Mouse (Mus musculus) G1E (cell line): ENCODE measurements around the gene Smyd5. TPM values are rescaled to one million over a fixed set of nuclear protein-coding genes. Genes with fewer than 3 reads are reported as not detected.

Experiments used
- ATAC-seq: 2 replicates; pipeline ENCODE4 v1.8.0; 2016; ENCODE audit warnings: mild to moderate bottlenecking; ENCODE audit not compliant: insufficient number of reproducible peaks, poor library complexity, low FRiP score, severe bottlenecking; ENCODE audit errors: extremely low read depth
- DNase-seq: peaks from one replicate; pipeline ENCODE4 v3.0.0; 2012; ENCODE audit warnings: low spot score
- H3K27me3 ChIP-seq: 2 replicates; pipeline ENCODE4 v1.6.1; 2012; ENCODE audit warnings: mild to moderate bottlenecking, low read length, inconsistent platforms; ENCODE audit not compliant: insufficient read depth
- H3K36me3 ChIP-seq: replicated peaks from 2 replicates; pipeline ENCODE3; 2012; ENCODE audit warnings: mild to moderate bottlenecking, inconsistent platforms
- H3K4me1 ChIP-seq: 2 replicates; pipeline ENCODE4 v1.6.1; 2012; ENCODE audit warnings: low read depth, low read length, inconsistent platforms, mixed read lengths; ENCODE audit not compliant: insufficient read depth
- H3K4me3 ChIP-seq: 2 replicates; pipeline ENCODE4 v1.5.1; 2012; ENCODE audit warnings: low read depth, mild to moderate bottlenecking, inconsistent platforms, low read length, moderate library complexity, mixed read lengths
- H3K9me3 ChIP-seq: replicated peaks from 2 replicates; pipeline ENCODE4 v1.6.1; 2012; ENCODE audit warnings: inconsistent platforms
- CTCF ChIP-seq: IDR thresholded peaks from 2 replicates; pipeline ENCODE4 v1.5.1; 2012; ENCODE audit warnings: low read depth, low read length, inconsistent platforms, mixed read lengths
- GATA1 ChIP-seq: IDR thresholded peaks from 2 replicates; pipeline ENCODE4 v1.6.1; 2012; ENCODE audit warnings: borderline replicate concordance, low read length, inconsistent platforms, mixed read lengths
- GATA2 ChIP-seq: IDR thresholded peaks from 2 replicates; pipeline ENCODE4 v1.6.1; 2012; ENCODE audit warnings: low read depth, low read length, inconsistent platforms, borderline replicate concordance
- POLR2AphosphoS5 ChIP-seq: IDR thresholded peaks from 2 replicates; pipeline ENCODE4 v1.6.1; 2012; ENCODE audit warnings: low read depth, low read length, inconsistent platforms; ENCODE audit not compliant: insufficient replicate concordance
- TAL1 ChIP-seq: conservative IDR thresholded peaks from 2 replicates; pipeline ENCODE4 v1.6.1; 2012; ENCODE audit warnings: low read depth, low read length, inconsistent platforms, mixed read lengths
- polyA plus RNA-seq: library from polyadenylated mRNA; stranded (reverse); fragments of >175 nt; gene quantifications from 2 replicates; pipeline ENCODE4 v1.2.3, GENCODE M21; 2012
- total RNA-seq, 2 experiments: library from RNA; stranded (forward) in 1 of 2; stranded (reverse) in 1 of 2; fragments of 200-1000 nt in 1 of 2; fragments of >200 nt in 1 of 2; fragmentation: Nextera tagmentation in 1 of 2; gene quantifications; 2 replicates each; pipeline ENCODE4 v1.2.3; 2014 to 2017

Gene Smyd5
- total RNA-seq (2014; fragmentation: Nextera tagmentation) = 33.1 and 38.3 TPM in 2 replicates
- 35.9 and 40.0 TPM in 2 replicates for total RNA-seq (2017)
- 10.6 and 36.7 TPM in 2 replicates for polyA plus RNA-seq

- H3K27me3 ChIP-seq = peaks cover 17% of the 10 kb centered on the region
- no peak for TF ChIP-seq CTCF
- TF ChIP-seq TAL1 = no peak
- no peak for TF ChIP-seq GATA1
- no peak for TF ChIP-seq POLR2AphosphoS5
- TF ChIP-seq GATA2 = no peak
- peak; percentile 80 for DNase-seq
Observed at GRCm38 (mm10) chr6:85431842-85432431, at the start of gene Smyd5. TSS of gene Smyd5 (plus strand) at chr6:85431989.

GRCm38 (mm10) chr6:85382791-85383190 lies 49.0 kb upstream of the Smyd5 start:
- TF ChIP-seq TAL1 = no peak
- TF ChIP-seq CTCF = no peak
- no peak for ATAC-seq
- Histone ChIP-seq H3K4me1 (peaks cover 4% of the 10 kb centered on the region; the same call in 1 of the 2 replicates), H3K9me3 (no peaks in the 10 kb centered on the region), H3K27me3 (peaks cover 11% of the 10 kb centered on the region; the same call in 1 of the 2 replicates), H3K36me3 (no peaks in the 10 kb centered on the region), H3K4me3 (no peak overlapping the region)
- no peak for DNase-seq

More at GRCm38 (mm10) chr6:85431842-85432431, at the start of gene Smyd5:
- ATAC-seq = peak; percentile 64; the same call in 1 of the 2 replicates
- Histone ChIP-seq H3K4me3 (peak within 1 kb of the TSS; percentile 97), H3K36me3 (peaks cover 26% of the 10 kb centered on the region), H3K4me1 (peaks cover 27% of the 10 kb centered on the region), H3K9me3 (no peaks in the 10 kb centered on the region)

DNA sequence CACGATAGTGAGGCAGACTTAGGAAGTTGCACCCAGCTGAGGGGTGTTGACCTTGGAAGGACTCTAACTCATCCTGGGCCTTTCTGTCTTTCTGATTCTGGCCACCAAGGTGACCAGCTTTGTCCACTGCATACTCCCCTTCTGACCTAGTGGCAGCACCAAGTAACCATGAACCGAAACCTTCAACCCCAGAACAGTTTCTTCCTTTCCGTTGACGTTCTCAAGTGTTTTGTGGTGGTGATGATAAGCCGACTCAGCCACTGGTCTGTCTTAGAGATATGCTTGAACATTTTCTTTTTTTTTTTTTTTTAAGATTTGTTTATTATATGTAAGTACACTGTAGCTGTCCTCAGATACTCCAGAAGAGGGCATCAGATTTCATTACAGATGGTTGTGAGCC lies 43.2 kb upstream of the Smyd5 start:
- ATAC-seq (no peak), DNase-seq (no peak)
- Histone ChIP-seq H3K27me3 (peaks cover 12% of the 10 kb centered on the region), H3K36me3 (no peaks in the 10 kb centered on the region), H3K4me3 (no peak overlapping the region), H3K4me1 (no peaks in the 10 kb centered on the region), H3K9me3 (no peaks in the 10 kb centered on the region)
- TF ChIP-seq POLR2AphosphoS5 (no peak), GATA1 (no peak), CTCF (no peak), TAL1 (no peak), GATA2 (no peak)

- ATAC-seq (no peak), DNase-seq (peak; percentile 20)
- Histone ChIP-seq H3K27me3 (peaks cover 13% of the 10 kb centered on the region), H3K9me3 (peaks cover 2% of the 10 kb centered on the region; the same call in 1 of the 2 replicates), H3K4me3 (no peak overlapping the region), H3K36me3 (no peaks in the 10 kb centered on the region), H3K4me1 (no peaks in the 10 kb centered on the region)
- TF ChIP-seq POLR2AphosphoS5 = no peak
- no peak for TF ChIP-seq GATA2
- TF ChIP-seq TAL1 = no peak
- TF ChIP-seq CTCF = 0 out of 2 replicates have a peak, but pooled peaks have one; percentile 12
- TF ChIP-seq GATA1 = no peak
Observed at GRCm38 (mm10) chr6:85391803-85392202, 40.0 kb upstream of the Smyd5 start.

DNA sequence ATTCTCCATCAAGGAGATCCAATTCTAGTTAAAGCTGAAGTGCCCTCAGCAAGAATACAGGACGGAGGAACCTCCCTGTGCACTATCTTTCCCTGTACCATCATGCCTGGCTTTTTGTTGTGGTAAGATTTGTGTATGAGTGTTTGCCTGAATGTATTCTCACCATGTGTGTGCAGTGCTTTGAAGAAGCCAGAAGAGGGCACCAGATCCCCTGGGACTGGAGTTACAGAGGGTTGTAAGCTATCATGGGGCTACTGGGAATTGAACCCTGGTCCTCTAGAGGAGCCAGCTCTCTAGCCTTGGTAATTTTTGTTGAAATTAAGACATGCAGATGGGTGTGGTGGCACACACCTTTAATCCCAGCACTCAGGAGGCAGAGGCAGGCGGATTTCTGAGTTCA lies 36.4 kb upstream of the Smyd5 start:
- ATAC-seq = no peak

DNA sequence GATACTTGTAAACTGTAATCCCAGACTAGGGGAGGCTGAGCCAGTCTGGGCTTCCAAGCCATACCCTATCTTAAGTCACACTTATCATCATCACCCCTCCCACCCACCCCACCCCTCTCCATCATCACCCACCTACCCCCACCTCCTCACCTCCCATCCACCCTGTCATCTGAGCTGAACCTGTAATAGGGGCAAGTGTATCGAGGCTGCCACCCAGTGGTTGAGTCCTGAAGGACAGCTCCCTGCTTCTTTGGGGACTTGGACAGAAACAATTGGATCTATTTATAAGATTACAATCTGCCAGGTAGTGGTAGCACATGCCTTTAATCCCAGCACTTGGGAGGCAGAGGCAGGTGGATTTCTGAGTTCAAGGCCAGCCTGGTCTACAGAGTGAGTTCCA lies 34.6 kb upstream of the Smyd5 start:
- Histone ChIP-seq H3K9me3 (peaks cover 2% of the 10 kb centered on the region; the same call in 1 of the 2 replicates), H3K4me3 (no peak overlapping the region), H3K4me1 (no peaks in the 10 kb centered on the region), H3K36me3 (no peaks in the 10 kb centered on the region), H3K27me3 (peaks cover 11% of the 10 kb centered on the region)
- ATAC-seq = no peak
- DNase-seq = no peak
- TF ChIP-seq GATA1 = no peak
- TF ChIP-seq CTCF = no peak
- TF ChIP-seq TAL1 = no peak
- TF ChIP-seq GATA2 = no peak
- TF ChIP-seq POLR2AphosphoS5 = no peak

More for the DNA sequence above, 36.4 kb upstream of the Smyd5 start:
- Histone ChIP-seq H3K9me3 (peaks cover 2% of the 10 kb centered on the region; the same call in 1 of the 2 replicates), H3K4me1 (no peaks in the 10 kb centered on the region), H3K36me3 (no peaks in the 10 kb centered on the region), H3K4me3 (no peak overlapping the region), H3K27me3 (peaks cover 11% of the 10 kb centered on the region; the same call in 1 of the 2 replicates)
- DNase-seq = no peak
- TF ChIP-seq CTCF = no peak
- no peak for TF ChIP-seq POLR2AphosphoS5
- TF ChIP-seq GATA2 = no peak
- TF ChIP-seq TAL1 = no peak
- TF ChIP-seq GATA1 = no peak

DNA sequence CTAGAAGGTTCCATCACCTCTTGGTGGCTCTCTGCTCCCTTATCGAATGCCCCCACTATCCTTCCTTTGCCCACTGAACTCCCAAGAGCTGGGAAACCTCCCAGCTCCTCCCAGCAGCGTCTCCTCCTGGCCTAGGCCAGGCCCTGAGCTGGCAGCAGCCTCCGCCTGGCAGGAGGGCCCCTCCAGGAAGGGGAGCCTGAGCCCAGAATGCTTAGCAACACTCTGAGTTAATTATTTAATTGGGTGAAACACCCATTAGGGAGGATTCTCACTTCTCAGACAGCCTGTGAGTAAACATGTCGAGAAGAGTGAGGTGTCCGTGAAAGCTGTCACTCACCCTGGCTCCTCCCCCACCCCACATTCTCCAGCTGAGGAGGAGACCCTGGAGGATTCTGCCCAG lies 32.1 kb upstream of the Smyd5 start:
- H3K9me3 ChIP-seq = peaks cover 2% of the 10 kb centered on the region; the same call in 1 of the 2 replicates
- DNase-seq = no peak
- H3K36me3 ChIP-seq = no peaks in the 10 kb centered on the region
- TF ChIP-seq GATA2 (no peak), GATA1 (no peak), POLR2AphosphoS5 (no peak), CTCF (no peak), TAL1 (no peak)
- no peak for ATAC-seq
- no peaks in the 10 kb centered on the region for H3K4me1 ChIP-seq
- peaks cover 15% of the 10 kb centered on the region for H3K27me3 ChIP-seq
- H3K4me3 ChIP-seq = no peak overlapping the region
